ENCODE assay signal across 9 mouse cellular contexts in the genomic region with DNA sequence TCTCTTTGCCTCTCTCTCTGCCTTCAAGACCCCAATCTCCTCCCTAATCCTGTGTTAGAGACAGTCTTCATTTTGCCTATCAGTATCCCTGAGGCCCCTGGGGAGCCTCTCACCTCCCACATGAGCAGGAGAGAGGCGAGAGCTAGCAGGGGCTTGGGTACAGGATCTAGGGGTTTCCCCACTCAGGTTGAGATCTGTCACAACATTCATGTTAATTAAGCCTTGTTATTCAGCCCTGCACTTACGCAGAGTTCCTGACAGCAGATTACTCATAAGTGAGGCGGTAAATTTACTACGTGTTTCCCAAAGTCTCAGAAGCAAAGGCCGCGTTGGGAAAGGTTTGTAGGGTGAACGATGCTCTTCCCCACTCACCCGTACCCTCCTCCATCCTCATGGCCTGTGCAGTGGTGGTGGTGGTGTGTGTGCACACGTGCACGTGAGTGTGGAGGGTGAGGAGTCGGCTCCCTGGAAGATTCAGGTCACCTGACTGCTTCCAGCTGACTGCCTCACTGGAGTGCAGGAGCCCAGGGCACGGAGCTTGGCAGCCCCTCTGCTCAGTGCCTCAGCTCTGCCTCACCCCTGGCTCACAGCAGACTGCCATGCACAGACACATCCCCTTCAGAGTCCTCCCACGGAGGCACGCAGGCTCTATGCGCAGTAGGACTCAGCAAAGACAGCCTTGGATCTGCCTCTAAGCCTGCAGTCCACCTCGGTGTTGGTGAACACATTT. TPM values are rescaled to one million over a fixed set of nuclear protein-coding genes. Genes with fewer than 3 reads are reported as not detected.
DNase-seq lines count a peak whose midpoint lies in the region; ATAC-seq and TF ChIP-seq lines count a peak whose summit lies in the region.
"Had no signal": no experiment of that assay in that cellular context is flagged by ENCODE, and none has a peak within 500 bp of the region (broad histone marks: within the 10 kb centered on the region; RNA-seq: fewer than 3 reads in every experiment).

No protein-coding gene starts in this region.

- no peaks in the 10 kb centered on the region for H3K9me3 ChIP-seq in embryonic facial prominence, embryonic 13.5 days
- H3K9me3 ChIP-seq in hindbrain, embryonic 11.5 days (ENCODE audit: control insufficient read depth, low read length), result no peaks in the 10 kb centered on the region
- H3K9me3 ChIP-seq in neural tube, embryonic 15.5 days (replicated peaks), result no peaks in the 10 kb centered on the region
- H3K9me3 ChIP-seq in liver, postnatal 0 days (ENCODE audit: low read length), result no peaks in the 10 kb centered on the region

- TF ChIP-seq EP300 in liver, postnatal 0 days (IDR thresholded peaks at IDR 0.05; ENCODE audit: low read depth), result no peak

- no peaks in the 10 kb centered on the region for H3K27me3 ChIP-seq in embryonic facial prominence, embryonic 13.5 days
- no peaks in the 10 kb centered on the region for H3K27me3 ChIP-seq in hindbrain, embryonic 11.5 days (ENCODE audit: control insufficient read depth, insufficient read depth, low read length)
- no peaks in the 10 kb centered on the region for H3K27me3 ChIP-seq in neural tube, embryonic 15.5 days (replicated peaks)
- no peaks in the 10 kb centered on the region for H3K27me3 ChIP-seq in liver, postnatal 0 days (ENCODE audit: insufficient read depth, low read length)

- peaks cover 46% of the 10 kb centered on the region for H3K4me1 ChIP-seq in embryonic facial prominence, embryonic 13.5 days
- peaks cover 14% of the 10 kb centered on the region; the same call in 1 of the 2 replicates for H3K4me1 ChIP-seq in hindbrain, embryonic 11.5 days (replicated peaks; ENCODE audit: control insufficient read depth, insufficient read depth, low read length)
- H3K4me1 ChIP-seq in neural tube, embryonic 15.5 days, result peaks cover 86% of the 10 kb centered on the region
- H3K4me1 ChIP-seq in liver, postnatal 0 days (ENCODE audit: insufficient read depth), result no peaks in the 10 kb centered on the region

- TF ChIP-seq CTCF in layer of hippocampus, adult 2 months (conservative IDR thresholded peaks at IDR 0.05), result no peak
- no peak for TF ChIP-seq CTCF in liver, postnatal 0 days (IDR thresholded peaks at IDR 0.05; ENCODE audit: low read depth)

- 66% methylated on average over 16 of the region's 16 CpGs for WGBS in embryonic facial prominence, embryonic 13.5 days
- 79% methylated on average over 16 of the region's 16 CpGs for WGBS in hindbrain, embryonic 11.5 days
- 40% methylated on average over 16 of the region's 16 CpGs for WGBS in neural tube, embryonic 15.5 days
- WGBS in liver, postnatal 0 days (ENCODE audit: insufficient replicate concordance), result 82% methylated on average over 16 of the region's 16 CpGs

- H3K27ac ChIP-seq in layer of hippocampus, adult 2 months, result peak overlapping the region; percentile 79
- peak overlapping the region; percentile 16; the same call in 1 of the 2 replicates for H3K27ac ChIP-seq in embryonic facial prominence, embryonic 13.5 days
- 0 out of 2 replicates have a peak overlapping the region, but pooled peaks have one; percentile 11 for H3K27ac ChIP-seq in hindbrain, embryonic 11.5 days (ENCODE audit: low read depth, low read length)
- peak overlapping the region; percentile 79 for H3K27ac ChIP-seq in neural tube, embryonic 15.5 days (replicated peaks)
- H3K27ac ChIP-seq in liver, postnatal 0 days (ENCODE audit: low read depth), result no peak overlapping the region

- ATAC-seq in embryonic facial prominence, embryonic 13.5 days (ENCODE audit: insufficient number of reproducible peaks, insufficient read depth, low FRiP score, low TSS enrichment, low read depth), result no peak
- ATAC-seq in hindbrain, embryonic 11.5 days (ENCODE audit: low FRiP score), result no peak
- peak; percentile 12; the same call in 1 of the 2 replicates for ATAC-seq in neural tube, embryonic 15.5 days (ENCODE audit: low FRiP score)
- no peak for ATAC-seq in liver, postnatal 0 days

- H3K4me3 ChIP-seq in layer of hippocampus, adult 2 months, result no peak overlapping the region
- no peak overlapping the region for H3K4me3 ChIP-seq in embryonic facial prominence, embryonic 13.5 days
- no peak overlapping the region for H3K4me3 ChIP-seq in hindbrain, embryonic 11.5 days (ENCODE audit: low read depth, low read length)
- no peak overlapping the region for H3K4me3 ChIP-seq in neural tube, embryonic 15.5 days (replicated peaks)
- no peak overlapping the region for H3K4me3 ChIP-seq in liver, postnatal 0 days (ENCODE audit: low read depth, low read length)

- 0 out of 2 replicates have a peak overlapping the region, but pooled peaks have one; percentile 3 for H3K4me2 ChIP-seq in embryonic facial prominence, embryonic 13.5 days
- no peak overlapping the region for H3K4me2 ChIP-seq in hindbrain, embryonic 11.5 days (replicated peaks; ENCODE audit: low read depth, low read length)
- H3K4me2 ChIP-seq in neural tube, embryonic 15.5 days, result no peak overlapping the region
- no peak overlapping the region for H3K4me2 ChIP-seq in liver, postnatal 0 days (ENCODE audit: low read depth, low read length)

- no peaks in the 10 kb centered on the region for H3K36me3 ChIP-seq in embryonic facial prominence, embryonic 13.5 days
- no peaks in the 10 kb centered on the region; the same call in 1 of the 2 replicates for H3K36me3 ChIP-seq in hindbrain, embryonic 11.5 days (ENCODE audit: control insufficient read depth, insufficient read depth, low read length)
- peaks cover 16% of the 10 kb centered on the region; the same call in 1 of the 2 replicates for H3K36me3 ChIP-seq in neural tube, embryonic 15.5 days
- no peaks in the 10 kb centered on the region for H3K36me3 ChIP-seq in liver, postnatal 0 days (replicated peaks; ENCODE audit: insufficient read depth, low read length)

- intact Hi-C loops in heart, postnatal 14 days (cut with DNase I), result no loop called here

- 0 out of 2 replicates have a peak overlapping the region, but pooled peaks have one; percentile 27 for H3K9ac ChIP-seq in embryonic facial prominence, embryonic 13.5 days
- H3K9ac ChIP-seq in hindbrain, embryonic 11.5 days (ENCODE audit: low read depth, low read length), result no peak overlapping the region
- H3K9ac ChIP-seq in neural tube, embryonic 15.5 days (replicated peaks), result no peak overlapping the region
- H3K9ac ChIP-seq in liver, postnatal 0 days (replicated peaks), result no peak overlapping the region

- no peak for DNase-seq in layer of hippocampus, adult 2 months (ENCODE audit: low spot score in 2 of 2)
- no peak for DNase-seq in layer of hippocampus, adult 9-11 months
- no peak for DNase-seq in hindbrain, embryonic 11.5 days (ENCODE audit: low spot score)
- no peak for DNase-seq in liver, postnatal 0 days
- no peak for DNase-seq in heart, postnatal 14 days
- no peak for DNase-seq in embryo, embryonic 9.5 days (ENCODE audit: extremely low spot score)
- DNase-seq: heart, postnatal 36 days had no signal

RNA-seq across cellular contexts. Expression of a gene that starts 18.1 kb away (rescaled TPM):
- total RNA-seq in layer of hippocampus, adult 2 months (2021), result 10 to 100 TPM; 84.3 to 98.5 TPM
- 4.0 and 4.1 TPM in 2 replicates for polyA plus RNA-seq in embryonic facial prominence, embryonic 13.5 days (2015; fragmentation: Nextera tagmentation; extraction: Ambion mirVana)
- 22.6 and 24.9 TPM in 2 replicates for polyA plus RNA-seq in hindbrain, embryonic 11.5 days (2014; fragmentation: Nextera tagmentation; extraction: Ambion mirVana)
- 48.8 and 62.8 TPM in 2 replicates for polyA plus RNA-seq in neural tube, embryonic 15.5 days (2015; fragmentation: Nextera tagmentation; extraction: Ambion mirVana)
- polyA plus RNA-seq in liver, postnatal 0 days (2015; fragmentation: Nextera tagmentation; extraction: Ambion mirVana), result 0.61 and 0.63 TPM in 2 replicates
- total RNA-seq in heart, postnatal 14 days (2021), result under 1 TPM; 0.80 to 0.96 TPM

RNA-seq across cellular contexts. Expression of a gene that starts 59.4 kb away (rescaled TPM):
- total RNA-seq in layer of hippocampus, adult 2 months (2021), result 10 to 100 TPM; 35.4 to 40.0 TPM
- polyA plus RNA-seq in embryonic facial prominence, embryonic 13.5 days (2015; fragmentation: Nextera tagmentation; extraction: Ambion mirVana), result 214 and 216 TPM in 2 replicates
- 224 and 249 TPM in 2 replicates for polyA plus RNA-seq in hindbrain, embryonic 11.5 days (2014; fragmentation: Nextera tagmentation; extraction: Ambion mirVana)
- 105 and 120 TPM in 2 replicates for polyA plus RNA-seq in neural tube, embryonic 15.5 days (2015; fragmentation: Nextera tagmentation; extraction: Ambion mirVana)
- 66.1 and 67.5 TPM in 2 replicates for polyA plus RNA-seq in liver, postnatal 0 days (2015; fragmentation: Nextera tagmentation; extraction: Ambion mirVana)
- 10 to 100 TPM; 46.4 to 52.0 TPM for total RNA-seq in heart, postnatal 14 days (2021)
